In genomic region chr1:91611281-91611680, GRCm38 (mm10) we compare ENCODE assay signal across 16 mouse cellular contexts.
DNase-seq lines count a peak whose midpoint lies in the region; ATAC-seq and TF ChIP-seq lines count a peak whose summit lies in the region.
"Had no signal": no experiment of that assay in that cellular context is flagged by ENCODE, and none has a peak within 500 bp of the region (broad histone marks: within the 10 kb centered on the region; RNA-seq: fewer than 3 reads in every experiment).

No protein-coding gene starts in this region.

- peak overlapping the region; percentile 7; the same call in 1 of the 2 replicates for H3K4me3 ChIP-seq in kidney, embryonic 14.5 days (ENCODE audit: low read length)
- no peak overlapping the region for H3K4me3 ChIP-seq in kidney, adult 2 months (ENCODE audit: insufficient read depth, low read depth, low read length)
- H3K4me3 ChIP-seq in stomach, embryonic 14.5 days (ENCODE audit: low read depth, low read length): no peak overlapping the region
- no peak overlapping the region for H3K4me3 ChIP-seq in stomach, postnatal 0 days (ENCODE audit: low read depth, low read length)
- H3K4me3 ChIP-seq in limb, embryonic 10.5 days: 0 out of 2 replicates have a peak overlapping the region, but pooled peaks have one; percentile 18
- H3K4me3 ChIP-seq in forebrain, embryonic 14.5 days (ENCODE audit: low read depth, low read length): no peak overlapping the region
- H3K4me3 ChIP-seq: heart, embryonic 15.5 days; hindbrain, embryonic 12.5 days; midbrain, embryonic 13.5 days had no signal

- H3K4me2 ChIP-seq in kidney, embryonic 14.5 days (replicated peaks; ENCODE audit: low read depth, low read length): peak overlapping the region; percentile 37
- H3K4me2 ChIP-seq in stomach, embryonic 14.5 days (replicated peaks; ENCODE audit: low read depth, low read length): peak overlapping the region; percentile 11
- H3K4me2 ChIP-seq in stomach, postnatal 0 days (replicated peaks; ENCODE audit: low read depth): no peak overlapping the region
- H3K4me2 ChIP-seq in forebrain, embryonic 14.5 days (ENCODE audit: low read length): no peak overlapping the region
- H3K4me2 ChIP-seq: hindbrain, embryonic 12.5 days; midbrain, embryonic 13.5 days had no signal

- no peak for TF ChIP-seq EP300 in stomach, postnatal 0 days (optimal IDR thresholded peaks at IDR 0.05)

- no peak for TF ChIP-seq CTCF in kidney, adult 2 months (conservative IDR thresholded peaks at IDR 0.05; ENCODE audit: insufficient read depth, insufficient read length, low read depth, low read length)
- no peak for TF ChIP-seq CTCF in stomach, postnatal 0 days (IDR thresholded peaks at IDR 0.05; ENCODE audit: low read depth)

- H3K27me3 ChIP-seq in kidney, embryonic 14.5 days (ENCODE audit: control insufficient read depth, insufficient read depth, low read length): no peaks in the 10 kb centered on the region
- no peaks in the 10 kb centered on the region for H3K27me3 ChIP-seq in kidney, adult 2 months (replicated peaks; ENCODE audit: control insufficient read depth, insufficient read depth, low read length)
- no peaks in the 10 kb centered on the region for H3K27me3 ChIP-seq in stomach, embryonic 14.5 days (ENCODE audit: control insufficient read depth, insufficient read depth, low read length)
- no peaks in the 10 kb centered on the region for H3K27me3 ChIP-seq in stomach, postnatal 0 days (ENCODE audit: control insufficient read depth, insufficient read depth, low read length)
- peaks cover 4% of the 10 kb centered on the region; the same call in 1 of the 2 replicates for H3K27me3 ChIP-seq in limb, embryonic 10.5 days (ENCODE audit: low read depth, poor library complexity, severe bottlenecking)
- no peaks in the 10 kb centered on the region for H3K27me3 ChIP-seq in forebrain, embryonic 14.5 days (replicated peaks; ENCODE audit: control insufficient read depth, insufficient read depth, low read length)
- H3K27me3 ChIP-seq: heart, embryonic 15.5 days; hindbrain, embryonic 12.5 days had no signal

- H3K27ac ChIP-seq in kidney, embryonic 14.5 days (ENCODE audit: low read depth, low read length): peak overlapping the region; percentile 13; the same call in 1 of the 2 replicates
- H3K27ac ChIP-seq in kidney, adult 2 months (ENCODE audit: insufficient read depth, low read depth, low read length): no peak overlapping the region
- H3K27ac ChIP-seq in stomach, embryonic 14.5 days (ENCODE audit: low read length): peak overlapping the region; percentile 45; the same call in 1 of the 2 replicates
- no peak overlapping the region for H3K27ac ChIP-seq in stomach, postnatal 0 days (replicated peaks)
- H3K27ac ChIP-seq in limb, embryonic 10.5 days: peak overlapping the region; percentile 69
- H3K27ac ChIP-seq in forebrain, embryonic 14.5 days (ENCODE audit: low read depth, low read length): no peak overlapping the region
- H3K27ac ChIP-seq: heart, embryonic 15.5 days; hindbrain, embryonic 12.5 days; midbrain, embryonic 13.5 days had no signal

- no peak overlapping the region for H3K9ac ChIP-seq in kidney, embryonic 14.5 days (ENCODE audit: low read depth, low read length)
- H3K9ac ChIP-seq in stomach, embryonic 14.5 days (replicated peaks; ENCODE audit: low read depth, low read length): no peak overlapping the region
- H3K9ac ChIP-seq in stomach, postnatal 0 days (ENCODE audit: low read length): no peak overlapping the region
- H3K9ac ChIP-seq in forebrain, embryonic 14.5 days (ENCODE audit: low read length): no peak overlapping the region
- H3K9ac ChIP-seq: heart, embryonic 15.5 days; hindbrain, embryonic 12.5 days; midbrain, embryonic 13.5 days had no signal

- ATAC-seq in kidney, embryonic 14.5 days (ENCODE audit: low FRiP score, low TSS enrichment): peak; percentile 58; the same call in 1 of the 2 replicates
- no peak for ATAC-seq in stomach, embryonic 14.5 days (ENCODE audit: insufficient number of reproducible peaks, insufficient read depth, low FRiP score, low read depth)
- no peak for ATAC-seq in stomach, postnatal 0 days (ENCODE audit: low FRiP score, low TSS enrichment)
- no peak for ATAC-seq in forebrain, embryonic 14.5 days
- ATAC-seq: midbrain, embryonic 13.5 days had no signal

- H3K36me3 ChIP-seq in kidney, embryonic 14.5 days (ENCODE audit: control insufficient read depth, insufficient read depth, low read length): no peaks in the 10 kb centered on the region
- H3K36me3 ChIP-seq in kidney, adult 2 months (ENCODE audit: control insufficient read depth, insufficient read depth, low read length): no peaks in the 10 kb centered on the region
- no peaks in the 10 kb centered on the region for H3K36me3 ChIP-seq in stomach, embryonic 14.5 days (ENCODE audit: control insufficient read depth, insufficient read depth, low read length)
- no peaks in the 10 kb centered on the region for H3K36me3 ChIP-seq in stomach, postnatal 0 days (ENCODE audit: control insufficient read depth, insufficient read depth, low read length)
- no peaks in the 10 kb centered on the region for H3K36me3 ChIP-seq in limb, embryonic 10.5 days
- H3K36me3 ChIP-seq in forebrain, embryonic 14.5 days (ENCODE audit: control insufficient read depth, insufficient read depth, low read length): no peaks in the 10 kb centered on the region
- H3K36me3 ChIP-seq: heart, embryonic 15.5 days; hindbrain, embryonic 12.5 days; midbrain, embryonic 13.5 days had no signal

- peaks cover 15% of the 10 kb centered on the region for H3K4me1 ChIP-seq in kidney, embryonic 14.5 days (ENCODE audit: control insufficient read depth, insufficient read depth, low read length)
- no peaks in the 10 kb centered on the region for H3K4me1 ChIP-seq in kidney, adult 2 months (ENCODE audit: control insufficient read depth, insufficient read depth, low read length)
- peaks cover 13% of the 10 kb centered on the region; the same call in 1 of the 2 replicates for H3K4me1 ChIP-seq in stomach, embryonic 14.5 days (ENCODE audit: control insufficient read depth, insufficient read depth, low read length)
- H3K4me1 ChIP-seq in stomach, postnatal 0 days (replicated peaks; ENCODE audit: control insufficient read depth, insufficient read depth): 0 out of 2 replicates have a peak, but pooled peaks cover 4% of the 10 kb centered on the region
- peaks cover 64% of the 10 kb centered on the region for H3K4me1 ChIP-seq in limb, embryonic 10.5 days
- no peaks in the 10 kb centered on the region for H3K4me1 ChIP-seq in forebrain, embryonic 14.5 days (ENCODE audit: control insufficient read depth, insufficient read depth, low read length)

- no peaks in the 10 kb centered on the region for H3K9me3 ChIP-seq in kidney, embryonic 14.5 days (ENCODE audit: control insufficient read depth, low read length)
- no peaks in the 10 kb centered on the region for H3K9me3 ChIP-seq in stomach, embryonic 14.5 days (ENCODE audit: control insufficient read depth, low read depth, low read length)
- H3K9me3 ChIP-seq in stomach, postnatal 0 days (ENCODE audit: control insufficient read depth, low read length): no peaks in the 10 kb centered on the region
- H3K9me3 ChIP-seq in limb, embryonic 10.5 days (replicated peaks): no peaks in the 10 kb centered on the region
- H3K9me3 ChIP-seq in forebrain, embryonic 14.5 days (replicated peaks; ENCODE audit: control insufficient read depth, low read length): no peaks in the 10 kb centered on the region
- H3K9me3 ChIP-seq: heart, embryonic 15.5 days; hindbrain, embryonic 12.5 days; midbrain, embryonic 13.5 days had no signal

- no peak for TF ChIP-seq POLR2A in kidney, adult 2 months (IDR thresholded peaks at IDR 0.05; ENCODE audit: low read depth, low read length)

- DNase-seq in kidney, adult 2 months: no peak
- DNase-seq in stomach, postnatal 0 days (ENCODE audit: low spot score): no peak
- peak; percentile 47 for DNase-seq in limb, embryonic 10.5 days (ENCODE audit: low spot score)
- no peak for DNase-seq in adrenal gland, postnatal 10 days
- no peak for DNase-seq in forebrain, embryonic 14.5 days (ENCODE audit: low spot score)
- no peak for DNase-seq in urinary bladder, postnatal 10 days (ENCODE audit: low spot score)
- DNase-seq: adrenal gland, postnatal 36 days; cerebellum, postnatal 25 days; gastrocnemius, postnatal 36 days; kidney, postnatal 10 days; lung, postnatal 36 days had no signal

- 25% methylated on average over 13 of the region's 13 CpGs for WGBS in kidney, embryonic 14.5 days
- 38% methylated on average over 13 of the region's 13 CpGs for WGBS in kidney, adult 2 months
- 21% methylated on average over 13 of the region's 13 CpGs for WGBS in stomach, embryonic 14.5 days
- WGBS in stomach, postnatal 0 days: 41% methylated on average over 13 of the region's 13 CpGs
- 61% methylated on average over 13 of the region's 13 CpGs for WGBS in limb, embryonic 10.5 days
- 84% methylated on average over 13 of the region's 13 CpGs for WGBS in forebrain, embryonic 14.5 days

Comparison
In these comparisons a context has a peak if more than half of its experiments do, and no peak if none do; other contexts are left out.
1. H3K27ac ChIP-seq: peak in kidney, embryonic 14.5 days (single experiment), stomach, embryonic 14.5 days (single experiment) and limb, embryonic 10.5 days (single experiment); none in kidney, adult 2 months (single experiment), stomach, postnatal 0 days (single experiment) and forebrain, embryonic 14.5 days (single experiment).
2. H3K4me2 ChIP-seq: peak in kidney, embryonic 14.5 days (single experiment) and stomach, embryonic 14.5 days (single experiment); none in stomach, postnatal 0 days (single experiment) and forebrain, embryonic 14.5 days (single experiment).
3. H3K4me3 ChIP-seq: peak in kidney, embryonic 14.5 days (single experiment) and limb, embryonic 10.5 days (single experiment); none in kidney, adult 2 months (single experiment), stomach, embryonic 14.5 days (single experiment), stomach, postnatal 0 days (single experiment) and forebrain, embryonic 14.5 days (single experiment).